Mouse (Mus musculus) embryonic facial prominence, embryonic 12.5 days (tissue): ENCODE measurements around the gene Chrna9. TPM values are rescaled to one million over a fixed set of nuclear protein-coding genes. Genes with fewer than 3 reads are reported as not detected.

Experiments
- ATAC-seq: fragments of 200-750 bp; cut with Nextera tagmentation; 2 replicates; pipeline ENCODE4 v1.8.0; 2017; ENCODE audit not compliant: insufficient number of reproducible peaks, insufficient read depth, low FRiP score, low TSS enrichment
- H3K27ac ChIP-seq: fragments of 300-500 bp; sonication (generic); 2 replicates; pipeline ENCODE4 v1.5.1; 2016; ENCODE audit warnings: mild to moderate bottlenecking
- H3K27me3 ChIP-seq: fragments of 300-500 bp; sonication (generic); 2 replicates; pipeline ENCODE4 v1.6.1; 2016; ENCODE audit warnings: mild to moderate bottlenecking, moderate library complexity
- H3K36me3 ChIP-seq: fragments of 300-500 bp; sonication (generic); 2 replicates; pipeline ENCODE4 v1.6.1; 2016; ENCODE audit warnings: mild to moderate bottlenecking
- H3K4me1 ChIP-seq: fragments of 300-500 bp; sonication (generic); 2 replicates; pipeline ENCODE4 v1.6.1; 2016
- H3K4me2 ChIP-seq: fragments of 300-500 bp; sonication (generic); replicated peaks from 2 replicates; pipeline ENCODE4 v1.6.1; 2016; ENCODE audit warnings: mild to moderate bottlenecking, moderate library complexity
- H3K4me3 ChIP-seq: fragments of 300-500 bp; sonication (generic); 2 replicates; pipeline ENCODE4 v1.5.1; 2016; ENCODE audit warnings: mild to moderate bottlenecking
- H3K9ac ChIP-seq: fragments of 300-500 bp; sonication (generic); 2 replicates; pipeline ENCODE4 v1.6.1; 2016; ENCODE audit warnings: mild to moderate bottlenecking, moderate library complexity
- H3K9me3 ChIP-seq: fragments of 300-500 bp; sonication (generic); 2 replicates; pipeline ENCODE4 v1.6.1; 2016; ENCODE audit warnings: mild to moderate bottlenecking, moderate library complexity
- WGBS: fragments of 180-500 bp; shearing (Covaris S2); methylation state at CpG from one replicate; pipeline ENCODE4 v1.1.7; 2016; 5-methylcytosine and 5-hydroxymethylcytosine counted together
- polyA plus RNA-seq: library from polyadenylated mRNA; unstranded; fragments of >200 nt; fragmentation: Nextera tagmentation; extraction: Ambion mirVana; gene quantifications from 2 replicates; pipeline ENCODE4 v1.2.1, GENCODE M21; 2016

Gene Chrna9
- polyA plus RNA-seq, 1 experiment from 2014 or later, result 1.1 TPM

DNA sequence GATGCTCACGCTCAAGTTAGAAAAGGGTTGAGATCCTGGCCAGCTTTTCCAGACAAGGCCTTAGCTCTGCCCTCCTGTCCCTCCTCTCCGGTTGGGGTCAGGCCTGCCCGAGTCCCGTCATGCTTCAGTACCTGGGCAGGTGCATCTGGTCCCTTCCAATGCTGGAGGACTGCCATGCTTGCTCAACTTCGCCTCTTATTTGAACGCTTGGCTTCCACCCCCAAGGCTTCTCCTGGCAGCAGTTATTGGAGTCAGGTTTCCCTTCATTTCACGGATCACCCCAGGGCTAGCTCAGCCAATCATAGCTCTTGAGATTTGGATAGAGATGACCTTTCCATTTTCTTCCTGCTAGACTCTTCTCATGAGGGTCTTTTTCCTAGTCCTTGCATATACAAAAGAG lies 65.4 kb downstream of the Chrna9 start:
- WGBS, result 59% methylated on average over 7 of the region's 7 CpGs
- H3K4me2 ChIP-seq, result no peak overlapping the region
- no peaks in the 10 kb centered on the region for H3K9me3 ChIP-seq
- H3K36me3 ChIP-seq, result no peaks in the 10 kb centered on the region
- H3K4me3 ChIP-seq, result no peak overlapping the region
- H3K27me3 ChIP-seq, result no peaks in the 10 kb centered on the region
- H3K4me1 ChIP-seq, result 0 out of 2 replicates have a peak, but pooled peaks cover 3% of the 10 kb centered on the region
- no peak overlapping the region for H3K27ac ChIP-seq
- ATAC-seq, result no peak
- H3K9ac ChIP-seq, result no peak overlapping the region

DNA sequence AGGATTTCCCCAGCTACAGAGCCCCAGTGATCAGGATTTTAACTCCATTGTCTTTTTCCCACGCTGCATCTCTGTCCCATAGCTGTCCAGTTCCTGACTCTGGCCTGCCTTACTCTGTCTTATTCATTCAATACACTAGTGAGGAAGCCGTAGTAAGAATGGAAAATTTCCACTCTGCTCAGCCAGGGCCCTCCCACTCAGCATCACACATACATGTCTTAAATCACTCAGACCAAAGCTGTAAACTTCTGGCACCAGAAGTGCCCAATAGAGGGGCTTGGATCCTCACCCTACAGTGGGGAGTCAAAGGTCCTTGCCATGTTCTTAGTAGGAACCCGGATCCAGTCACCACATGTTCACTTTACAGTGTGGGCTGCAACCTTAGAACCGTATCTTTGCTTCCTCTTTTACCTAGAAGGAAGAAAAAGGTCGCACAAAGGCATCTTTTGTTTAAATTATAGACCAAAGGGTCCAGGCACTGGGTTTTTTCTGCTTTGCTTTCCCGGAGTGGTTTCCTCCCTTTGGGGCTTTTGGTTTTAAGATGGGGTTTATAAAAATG lies 65.9 kb downstream of the Chrna9 start:
- ATAC-seq, result no peak
- H3K36me3 ChIP-seq, result no peaks in the 10 kb centered on the region

DNA sequence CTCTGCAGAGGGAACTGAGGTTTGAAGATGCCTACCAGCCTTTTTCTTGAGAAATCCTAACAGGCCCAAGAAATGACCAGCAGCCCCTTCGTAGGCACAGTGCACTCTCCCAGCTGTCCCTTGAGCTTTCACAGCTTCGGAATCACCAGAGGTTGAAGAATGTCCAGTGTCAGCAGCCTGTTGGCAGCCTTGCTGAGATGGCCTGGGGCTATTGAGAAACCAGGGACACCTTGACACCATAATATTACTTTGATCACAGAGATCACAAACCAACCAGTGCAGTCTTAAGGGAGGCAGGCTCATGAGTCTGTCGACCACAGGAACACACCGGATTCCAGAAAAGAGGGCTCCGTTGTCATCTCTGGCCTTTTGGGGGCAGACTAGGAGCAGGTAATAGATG lies 66.5 kb downstream of the Chrna9 start:
- Histone ChIP-seq H3K4me1 (0 out of 2 replicates have a peak, but pooled peaks cover 3% of the 10 kb centered on the region), H3K4me2 (no peak overlapping the region), H3K27ac (no peak overlapping the region), H3K4me3 (no peak overlapping the region), H3K9ac (no peak overlapping the region), H3K9me3 (no peaks in the 10 kb centered on the region), H3K27me3 (no peaks in the 10 kb centered on the region), H3K36me3 (no peaks in the 10 kb centered on the region)
- no peak for ATAC-seq
- WGBS, result 63% methylated on average over 5 of the region's 5 CpGs

More for the DNA sequence above, 65.9 kb downstream of the Chrna9 start:
- Histone ChIP-seq H3K9ac (no peak overlapping the region), H3K4me1 (0 out of 2 replicates have a peak, but pooled peaks cover 3% of the 10 kb centered on the region), H3K27ac (no peak overlapping the region), H3K27me3 (no peaks in the 10 kb centered on the region), H3K4me2 (no peak overlapping the region), H3K4me3 (no peak overlapping the region), H3K9me3 (no peaks in the 10 kb centered on the region)
- 48% methylated on average over 6 of the region's 6 CpGs for WGBS

DNA sequence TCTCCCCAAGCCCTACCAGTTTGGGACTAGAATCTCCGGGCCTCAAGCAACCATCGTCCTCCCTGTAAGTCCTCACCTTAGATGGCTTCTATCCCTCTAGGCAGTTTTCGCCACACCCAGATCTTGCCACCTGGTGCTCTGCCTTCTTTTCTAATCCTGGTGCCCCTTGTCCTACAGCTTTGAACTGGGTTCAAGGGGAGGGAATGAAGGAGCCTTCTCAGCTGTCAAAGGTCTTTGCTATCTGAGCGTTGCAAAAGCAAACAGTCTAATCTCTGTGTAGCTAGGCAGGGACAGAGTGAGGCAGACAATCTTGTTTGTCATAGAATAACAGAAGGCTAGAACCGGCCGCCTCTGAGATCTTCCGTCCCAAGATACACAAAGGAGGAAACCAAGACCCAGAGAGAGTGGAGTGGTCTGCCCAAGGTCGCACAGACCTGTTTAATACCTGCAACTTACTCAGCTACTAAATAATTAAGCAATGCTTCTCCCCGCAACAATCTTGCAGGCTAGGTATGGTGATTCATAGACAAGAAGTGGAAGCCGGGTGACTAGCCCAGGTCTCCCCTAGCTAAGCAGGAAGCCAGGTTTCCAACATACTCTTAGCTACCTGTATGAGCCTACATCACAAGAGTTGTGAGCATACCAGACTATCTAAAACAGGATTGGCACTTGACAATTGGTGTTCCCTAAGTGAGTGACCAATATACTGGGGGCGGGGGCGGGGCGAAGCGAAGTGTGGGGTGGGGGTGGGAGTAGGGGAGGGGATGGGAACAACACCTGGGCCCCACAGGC lies 69.6 kb downstream of the Chrna9 start, which contains the start of gene 9130230L23Rik:
Gene 9130230L23Rik, minus strand, starts transcription at position 152 of the 792 bp plus-strand sequence.
- H3K4me2 ChIP-seq, result no peak within 1 kb of the TSS

DNA sequence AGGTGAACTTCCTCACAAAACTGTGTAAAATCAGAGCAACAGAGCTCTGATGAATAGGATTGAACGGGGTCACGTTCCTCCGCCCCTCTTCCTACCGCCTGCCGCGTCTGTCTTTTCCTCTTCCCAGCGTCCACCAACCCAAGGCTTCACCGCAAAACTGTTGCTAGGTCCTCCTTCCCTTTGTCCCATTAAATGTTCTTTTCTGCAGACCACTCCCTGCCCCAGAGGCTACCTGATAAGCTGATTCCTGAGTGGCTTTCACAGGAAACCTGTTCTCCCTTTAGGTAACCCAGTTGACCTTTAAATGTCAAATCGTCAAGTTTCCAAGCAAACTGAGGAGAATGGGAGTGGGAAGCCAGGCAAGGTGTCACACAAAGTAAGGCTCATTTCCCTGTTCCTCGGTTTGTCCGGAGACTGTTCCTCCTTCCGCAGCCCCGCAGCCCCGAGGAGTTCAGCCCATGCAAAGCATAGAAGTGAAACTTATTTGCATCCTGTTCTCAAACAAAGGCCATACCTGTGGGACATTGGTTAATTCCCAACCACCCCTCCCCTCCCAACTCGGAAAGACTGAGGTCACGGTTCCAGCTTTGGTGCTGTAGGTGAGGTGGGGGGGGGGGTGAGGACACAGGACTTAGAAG lies 70.4 kb downstream of the Chrna9 start:
- Histone ChIP-seq H3K9ac (no peak overlapping the region), H3K36me3 (no peaks in the 10 kb centered on the region), H3K9me3 (no peaks in the 10 kb centered on the region), H3K4me1 (0 out of 2 replicates have a peak, but pooled peaks cover 3% of the 10 kb centered on the region), H3K27me3 (no peaks in the 10 kb centered on the region), H3K27ac (no peak overlapping the region), H3K4me2 (no peak overlapping the region), H3K4me3 (no peak overlapping the region)
- 44% methylated on average over 16 of the region's 16 CpGs for WGBS
- ATAC-seq, result no peak

More for the DNA sequence above, 69.6 kb downstream of the Chrna9 start, which contains the start of gene 9130230L23Rik:
- 66% methylated on average over 14 of the region's 14 CpGs for WGBS
- H3K27ac ChIP-seq, result no peak within 1 kb of the TSS
- no peaks in the 10 kb centered on the region for H3K9me3 ChIP-seq
- no peak for ATAC-seq
- no peak within 1 kb of the TSS for H3K9ac ChIP-seq
- H3K4me3 ChIP-seq, result no peak within 1 kb of the TSS
- 0 out of 2 replicates have a peak, but pooled peaks cover 3% of the 10 kb centered on the region for H3K4me1 ChIP-seq
- no peaks in the 10 kb centered on the region for H3K27me3 ChIP-seq
- no peaks in the 10 kb centered on the region for H3K36me3 ChIP-seq

DNA sequence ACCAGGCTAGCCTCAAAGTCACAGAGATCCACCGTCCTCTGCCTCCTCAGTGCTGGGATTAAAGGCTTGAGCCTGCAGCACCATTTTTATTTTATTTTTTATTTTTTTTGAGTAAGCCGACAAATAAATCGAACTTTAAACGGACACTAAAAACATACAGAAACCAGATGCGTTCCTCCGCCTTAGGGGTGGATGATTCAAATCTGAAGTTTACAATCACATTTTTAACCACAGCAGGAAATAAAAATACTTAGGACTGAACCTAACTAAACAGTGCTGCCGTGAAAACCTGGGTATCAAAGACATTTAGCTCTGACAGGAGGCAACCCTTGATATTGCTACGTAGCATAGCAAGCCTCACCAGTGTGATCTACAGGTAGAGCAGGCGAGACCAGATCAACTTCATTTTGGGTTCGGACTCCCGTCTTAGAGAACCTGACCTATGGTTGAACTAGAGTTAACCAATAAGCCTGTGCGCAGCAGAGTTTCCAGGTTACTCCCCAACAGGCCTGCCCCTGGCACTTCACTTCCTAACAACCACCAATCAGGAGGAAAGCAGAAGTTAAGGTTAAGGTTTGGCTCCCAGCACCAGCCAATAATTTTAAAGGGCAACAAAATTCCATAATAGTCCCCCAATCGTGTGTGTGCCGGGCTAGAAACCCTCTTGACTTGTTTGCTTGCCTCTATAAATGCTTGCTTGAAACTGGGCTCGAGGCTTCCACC lies 73.7 kb downstream of the Chrna9 start:
- Histone ChIP-seq H3K9me3 (no peaks in the 10 kb centered on the region), H3K27me3 (no peaks in the 10 kb centered on the region), H3K36me3 (no peaks in the 10 kb centered on the region), H3K9ac (no peak overlapping the region), H3K4me2 (no peak overlapping the region), H3K27ac (no peak overlapping the region), H3K4me3 (no peak overlapping the region), H3K4me1 (no peaks in the 10 kb centered on the region)
- ATAC-seq, result no peak
- WGBS, result 82% methylated on average over 15 of the region's 15 CpGs

DNA sequence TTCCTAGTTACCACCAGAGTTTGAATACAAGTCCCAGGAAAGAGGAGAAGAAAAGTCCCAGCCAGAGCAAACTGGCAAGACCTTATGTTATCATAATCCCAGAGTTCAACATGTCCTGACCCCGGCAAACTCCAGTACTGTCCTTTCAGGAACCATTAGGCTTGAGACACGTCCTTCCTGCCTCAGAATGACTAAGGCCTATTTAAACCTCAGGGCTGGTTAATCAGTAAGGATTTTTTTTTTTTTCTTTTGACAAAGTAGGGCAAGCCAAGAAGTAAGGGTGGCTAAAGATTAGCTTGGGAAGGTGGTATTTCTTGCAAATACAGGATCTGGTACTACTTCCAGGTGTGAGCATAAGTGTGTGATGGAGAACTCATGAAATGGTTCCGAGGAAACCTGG lies 79.3 kb downstream of the Chrna9 start:
- Histone ChIP-seq H3K27ac (no peak overlapping the region), H3K4me1 (no peaks in the 10 kb centered on the region), H3K27me3 (no peaks in the 10 kb centered on the region), H3K9ac (no peak overlapping the region), H3K36me3 (no peaks in the 10 kb centered on the region), H3K4me3 (no peak overlapping the region), H3K4me2 (no peak overlapping the region), H3K9me3 (no peaks in the 10 kb centered on the region)
- ATAC-seq, result no peak
- WGBS, result 75% methylated on average over 3 of the region's 3 CpGs

DNA sequence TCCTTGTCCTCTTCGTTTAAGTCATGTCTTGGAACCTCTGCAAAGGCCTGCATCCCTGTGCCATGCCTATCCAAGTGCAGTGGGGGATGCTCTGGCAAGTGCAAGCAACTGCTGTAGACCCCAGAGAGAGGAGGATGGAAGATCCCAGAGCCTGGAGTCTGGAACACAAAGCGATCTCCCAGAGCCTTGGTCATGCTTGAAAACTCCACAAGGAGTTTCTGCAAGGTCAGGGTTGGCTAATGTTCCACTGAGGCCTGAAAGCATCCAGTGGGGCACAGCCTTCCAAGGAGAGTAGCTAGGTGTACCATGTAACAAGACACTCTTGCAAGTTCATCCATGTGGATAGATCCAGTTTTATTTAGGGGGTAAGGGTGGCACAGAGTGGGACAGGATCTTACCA lies 79.7 kb downstream of the Chrna9 start:
- 93% methylated on average over 2 of the region's 2 CpGs for WGBS
- Histone ChIP-seq H3K36me3 (no peaks in the 10 kb centered on the region), H3K4me1 (no peaks in the 10 kb centered on the region), H3K4me2 (no peak overlapping the region), H3K27ac (no peak overlapping the region), H3K9ac (no peak overlapping the region), H3K4me3 (no peak overlapping the region), H3K9me3 (no peaks in the 10 kb centered on the region), H3K27me3 (no peaks in the 10 kb centered on the region)
- ATAC-seq, result no peak

DNA sequence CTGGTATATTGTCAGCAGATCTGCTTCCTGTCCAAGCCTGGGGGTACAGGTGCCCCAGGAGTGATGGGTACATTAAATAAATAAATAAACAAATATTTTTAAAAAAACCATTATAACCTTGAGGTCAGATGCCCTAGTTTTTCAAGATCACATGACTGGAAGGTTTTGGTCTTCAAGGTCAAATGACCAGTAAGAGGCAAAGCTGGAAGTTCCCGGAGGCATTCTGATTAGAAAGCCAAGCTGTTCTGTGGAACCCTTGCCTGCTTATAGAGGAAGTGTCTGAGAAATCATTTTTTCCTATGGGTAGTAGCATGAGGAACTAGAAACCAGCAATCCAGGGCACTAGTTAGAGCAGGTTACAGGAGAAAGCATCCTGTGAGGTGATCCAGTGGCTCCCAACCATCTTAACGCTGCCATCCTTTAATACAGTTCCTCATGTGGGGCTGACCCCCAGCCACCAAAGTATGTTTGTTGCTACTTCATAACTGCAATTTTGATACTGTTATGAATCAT lies 80.8 kb downstream of the Chrna9 start:
- Histone ChIP-seq H3K9me3 (no peaks in the 10 kb centered on the region), H3K9ac (no peak overlapping the region), H3K36me3 (no peaks in the 10 kb centered on the region), H3K4me2 (no peak overlapping the region), H3K27me3 (no peaks in the 10 kb centered on the region), H3K4me1 (no peaks in the 10 kb centered on the region), H3K4me3 (no peak overlapping the region), H3K27ac (no peak overlapping the region)
- no peak for ATAC-seq
- WGBS, result 95% methylated on average over 2 of the region's 2 CpGs

DNA sequence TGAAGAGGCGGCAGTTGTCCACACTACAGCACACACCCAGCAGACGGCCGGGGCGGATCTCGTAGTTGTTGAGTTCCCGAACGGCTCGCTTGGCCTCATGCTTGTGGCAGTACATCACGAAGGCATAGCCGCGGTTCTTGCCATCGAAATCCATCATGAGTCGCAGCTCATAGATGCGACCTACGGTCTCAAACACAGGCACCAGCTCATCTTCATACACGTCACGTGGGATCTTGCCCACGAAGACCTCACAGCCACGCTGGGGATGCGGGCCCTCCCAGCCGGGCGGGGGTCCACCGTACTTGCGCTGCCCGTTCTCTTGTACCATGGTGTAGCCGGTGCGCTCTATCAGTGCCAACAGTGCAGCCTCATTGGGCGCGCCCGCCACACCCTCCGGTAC lies 92.1 kb downstream of the Chrna9 start:
- Histone ChIP-seq H3K4me3 (no peak overlapping the region), H3K27ac (no peak overlapping the region), H3K9ac (no peak overlapping the region), H3K9me3 (peaks cover 14% of the 10 kb centered on the region), H3K4me2 (no peak overlapping the region), H3K27me3 (no peaks in the 10 kb centered on the region), H3K36me3 (peaks cover 8% of the 10 kb centered on the region), H3K4me1 (no peaks in the 10 kb centered on the region)
- 97% methylated on average over 31 of the region's 31 CpGs for WGBS
- ATAC-seq, result no peak
